Mouse (Mus musculus) myocyte (in vitro differentiated cells): Measurements from ENCODE around the gene Vmn1r112.
"Not testable (repeated sequence)": the region's sequence is repeated elsewhere in the genome, so short reads cannot be mapped to it uniquely, and the experiment has no call there.

Source experiments
- E2F4 ChIP-seq: IDR thresholded peaks from one replicate; pipeline ENCODE4 v1.6.1; 2011; ENCODE audit warnings: mild to moderate bottlenecking, control low read depth, moderate library complexity; ENCODE audit not compliant: insufficient read depth
- MYOD1 ChIP-seq, 3 experiments: IDR thresholded peaks; one replicate each; pipeline ENCODE4 v1.6.1; 2011; ENCODE audit warnings: control low read depth in 2 of 3, low read depth in 2 of 3, mild to moderate bottlenecking in 2 of 3, moderate library complexity in 1 of 3; ENCODE audit not compliant: insufficient read length in 2 of 3, control insufficient read depth in 1 of 3
- MYOG ChIP-seq, 3 experiments: IDR thresholded peaks; one replicate each; pipeline ENCODE4 v1.6.1; 2011; ENCODE audit warnings: control low read depth in 2 of 3, low read depth in 2 of 3, mild to moderate bottlenecking in 2 of 3; ENCODE audit not compliant: insufficient read length in 2 of 3, control insufficient read depth in 1 of 3, insufficient read depth in 1 of 3
- POLR2A ChIP-seq: IDR thresholded peaks from one replicate; pipeline ENCODE4 v1.6.1; 2011; ENCODE audit warnings: low read depth, mild to moderate bottlenecking, control low read depth, moderate library complexity; ENCODE audit not compliant: insufficient read length
- POLR2AphosphoS2 ChIP-seq: IDR thresholded peaks from one replicate; pipeline ENCODE4 v1.6.1; 2011; ENCODE audit warnings: low read depth, control low read depth; ENCODE audit not compliant: insufficient read length
- TCF12 ChIP-seq: IDR thresholded peaks from one replicate; pipeline ENCODE4 v1.6.1; 2011; ENCODE audit warnings: mild to moderate bottlenecking, control low read depth; ENCODE audit not compliant: poor library complexity, insufficient read depth, severe bottlenecking
- USF1 ChIP-seq: IDR thresholded peaks from one replicate; pipeline ENCODE4 v1.6.1; 2011; ENCODE audit warnings: low read depth, mild to moderate bottlenecking, control low read depth, moderate library complexity

DNA sequence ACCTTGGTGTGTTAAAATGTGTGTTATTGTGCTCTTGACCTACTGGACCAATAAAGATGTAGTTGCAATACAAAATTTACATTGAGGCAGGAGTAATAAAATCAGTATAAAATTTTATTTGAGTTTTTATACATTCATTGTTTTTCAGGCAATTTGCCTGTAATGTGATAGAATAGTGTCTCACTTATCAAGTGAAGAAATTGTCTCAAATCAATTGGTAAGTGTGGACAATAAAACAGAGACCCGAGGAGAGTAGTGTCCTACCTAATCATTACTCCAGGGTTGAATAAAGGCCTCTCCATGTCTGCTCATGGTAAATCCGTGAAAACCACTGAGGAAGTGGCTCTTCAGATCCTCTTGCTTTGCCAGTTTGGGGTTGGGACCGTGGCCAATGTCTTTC is at the start of gene Vmn1r112:
- TF ChIP-seq TCF12; POLR2AphosphoS2; USF1; POLR2A; MYOG (IDR thresholded peaks at IDR 0.05; ENCODE audit: control insufficient read depth in 1 of 3, insufficient read depth in 1 of 3, insufficient read length in 2 of 3, low read depth in 2 of 3); MYOD1 (IDR thresholded peaks at IDR 0.05; ENCODE audit: control insufficient read depth in 1 of 3, insufficient read length in 2 of 3, low read depth in 2 of 3); E2F4: not testable (repeated sequence)
